Mouse (Mus musculus) forebrain, postnatal 0 days (tissue): ENCODE measurements around the gene Gm12253. TPM values are rescaled to one million over a fixed set of nuclear protein-coding genes. Genes with fewer than 3 reads are reported as not detected.

ENCODE experiments used
- ATAC-seq: fragments of 200-750 bp; cut with Nextera tagmentation; 2 replicates; pipeline ENCODE4 v1.8.0; 2017; ENCODE audit warnings: mild to moderate bottlenecking, moderate library complexity
- DNase-seq: peaks from one replicate; pipeline ENCODE4 v3.0.0-alpha.2; 2015
- H3K27ac ChIP-seq: fragments of 300-500 bp; sonication (generic); 2 replicates; pipeline ENCODE4 v1.5.1; 2014; ENCODE audit warnings: low read depth, mild to moderate bottlenecking, antibody characterized with exemption, low read length, moderate library complexity, mixed read lengths
- H3K27me3 ChIP-seq: fragments of 300-500 bp; sonication (generic); 2 replicates; pipeline ENCODE4 v1.6.1; 2014; ENCODE audit warnings: mild to moderate bottlenecking, low read length, mixed read lengths; ENCODE audit not compliant: insufficient read depth
- H3K36me3 ChIP-seq: fragments of 300-500 bp; sonication (generic); 2 replicates; pipeline ENCODE4 v1.6.1; 2014; ENCODE audit warnings: mild to moderate bottlenecking, moderate library complexity; ENCODE audit not compliant: insufficient read depth
- H3K4me1 ChIP-seq: fragments of 300-500 bp; sonication (generic); 2 replicates; pipeline ENCODE4 v1.6.1; 2014; ENCODE audit warnings: antibody characterized with exemption; ENCODE audit not compliant: insufficient read depth
- H3K4me2 ChIP-seq: fragments of 300-500 bp; sonication (generic); 2 replicates; pipeline ENCODE4 v1.6.1; 2014; ENCODE audit warnings: low read depth, mild to moderate bottlenecking, moderate library complexity
- H3K4me3 ChIP-seq: fragments of 300-500 bp; sonication (generic); 2 replicates; pipeline ENCODE4 v1.5.1; 2014; ENCODE audit warnings: low read depth, low read length, mixed read lengths
- H3K9ac ChIP-seq: fragments of 300-500 bp; sonication (generic); 2 replicates; pipeline ENCODE4 v1.6.1; 2014; ENCODE audit warnings: mild to moderate bottlenecking
- H3K9me3 ChIP-seq: fragments of 300-500 bp; sonication (generic); 2 replicates; pipeline ENCODE4 v1.6.1; 2016; ENCODE audit warnings: low read length
- CTCF ChIP-seq: sonication (generic); IDR thresholded peaks from 2 replicates; pipeline ENCODE4 v1.5.1; 2016; ENCODE audit warnings: antibody characterized with exemption, control low read depth, low read depth
- WGBS: fragments of 180-500 bp; shearing (Covaris S2); extraction: QIAGEN DNeasy Blood & Tissue Kit; methylation state at CpG from one replicate; pipeline ENCODE4 v1.1.7; 2014; 5-methylcytosine and 5-hydroxymethylcytosine counted together
- polyA plus RNA-seq: library from polyadenylated mRNA; unstranded; fragments of >200 nt; fragmentation: Nextera tagmentation; extraction: Ambion mirVana; gene quantifications from 2 replicates; pipeline ENCODE4 v1.2.1, GENCODE M21; 2015
- total RNA-seq: library from RNA; depleted of rRNA; stranded (reverse); fragments of >200 nt; gene quantifications from 2 replicates; pipeline ENCODE4 v1.2.3, GENCODE M21; 2014; rRNA removed

The Gm12253 gene
- total and polyA plus RNA-seq, 2 experiments from 2014 or later: not detected

- no peak for DNase-seq
Measured at GRCm38 (mm10) chr11:58452759-58453158, 20.4 kb downstream of the Gm12253 start, which contains the start of gene Lypd9. Gene Lypd9 (minus strand): TSS chr11:58452923.

GRCm38 (mm10) chr11:58453592-58453991 is 21.2 kb downstream of the Gm12253 start:
- no peak for ATAC-seq
- Histone ChIP-seq H3K4me1 (no peaks in the 10 kb centered on the region), H3K36me3 (no peaks in the 10 kb centered on the region), H3K4me2 (no peak overlapping the region), H3K4me3 (no peak overlapping the region), H3K9ac (no peak overlapping the region), H3K27ac (no peak overlapping the region), H3K9me3 (no peaks in the 10 kb centered on the region), H3K27me3 (no peaks in the 10 kb centered on the region)
- WGBS: 72% methylated on average over 4 of the region's 4 CpGs
- no peak for TF ChIP-seq CTCF
- no peak for DNase-seq

More at GRCm38 (mm10) chr11:58452759-58453158, 20.4 kb downstream of the Gm12253 start, which contains the start of gene Lypd9:
- Histone ChIP-seq H3K4me3 (no peak within 1 kb of the TSS), H3K36me3 (no peaks in the 10 kb centered on the region), H3K9ac (no peak within 1 kb of the TSS), H3K4me2 (no peak within 1 kb of the TSS), H3K27me3 (no peaks in the 10 kb centered on the region), H3K27ac (no peak within 1 kb of the TSS), H3K9me3 (no peaks in the 10 kb centered on the region), H3K4me1 (no peaks in the 10 kb centered on the region)
- no peak for TF ChIP-seq CTCF
- no peak for ATAC-seq
- 96% methylated on average over 9 of the region's 9 CpGs for WGBS

- TF ChIP-seq CTCF: no peak
- Histone ChIP-seq H3K9ac (no peak within 1 kb of the TSS), H3K4me3 (no peak within 1 kb of the TSS), H3K9me3 (no peaks in the 10 kb centered on the region), H3K36me3 (no peaks in the 10 kb centered on the region), H3K27ac (no peak within 1 kb of the TSS), H3K4me1 (no peaks in the 10 kb centered on the region), H3K27me3 (no peaks in the 10 kb centered on the region), H3K4me2 (no peak within 1 kb of the TSS)
- ATAC-seq (no peak), DNase-seq (no peak)
Measured at GRCm38 (mm10) chr11:58462170-58462569, 29.8 kb downstream of the Gm12253 start, which contains the start of gene Olfr30. Gene Olfr30 (minus strand): TSS chr11:58462270.

Other genes starting within 250 kb of the Gm12253 start
- gene Igtp, start 233.0 kb upstream of the Gm12253 start, total RNA-seq: 1.1 and 1.8 TPM in 2 replicates
- 1.7 and 2.6 TPM in 2 replicates for gene Igtp, start 233.0 kb upstream of the Gm12253 start, polyA plus RNA-seq
- gene Irgm2, start 232.9 kb upstream of the Gm12253 start, total RNA-seq: 1.2 and 2.3 TPM in 2 replicates
- 0.64 and 0.70 TPM in 2 replicates for gene Irgm2, start 232.9 kb upstream of the Gm12253 start, polyA plus RNA-seq
- not detected in 2 replicates for gene 4930438A08Rik, start 157.8 kb upstream of the Gm12253 start, total RNA-seq
- 0.10 TPM in 1 of 2 replicates, not detected in the other for gene 4930438A08Rik, start 157.8 kb upstream of the Gm12253 start, polyA plus RNA-seq
- 25.6 and 30.0 TPM in 2 replicates for gene Zfp692, start 125.5 kb upstream of the Gm12253 start, total RNA-seq
- 14.8 and 17.7 TPM in 2 replicates for gene Zfp692, start 125.5 kb upstream of the Gm12253 start, polyA plus RNA-seq
- gene Zfp672, start 102.2 kb upstream of the Gm12253 start, total RNA-seq: 41.5 and 41.7 TPM in 2 replicates
- 38.8 and 41.2 TPM in 2 replicates for gene Zfp672, start 102.2 kb upstream of the Gm12253 start, polyA plus RNA-seq
- gene Sh3bp5l, start 101.8 kb upstream of the Gm12253 start, total RNA-seq: 43.1 and 44.3 TPM in 2 replicates
- gene Sh3bp5l, start 101.8 kb upstream of the Gm12253 start, polyA plus RNA-seq: 35.8 and 44.9 TPM in 2 replicates
- not detected in 2 replicates for gene Lypd8, start 53.5 kb upstream of the Gm12253 start, total RNA-seq
- gene Lypd8, start 53.5 kb upstream of the Gm12253 start, polyA plus RNA-seq: 0.13 TPM in 1 of 2 replicates, not detected in the other
- not detected in 2 replicates for gene 1810065E05Rik, start 11.4 kb upstream of the Gm12253 start, total RNA-seq
- not detected in 2 replicates for gene 1810065E05Rik, start 11.4 kb upstream of the Gm12253 start, polyA plus RNA-seq
- not detected in 2 replicates for gene Lypd9, start 20.4 kb downstream of the Gm12253 start, total RNA-seq
- not detected in 2 replicates for gene Lypd9, start 20.4 kb downstream of the Gm12253 start, polyA plus RNA-seq
- gene Olfr30, start 29.7 kb downstream of the Gm12253 start, total RNA-seq: not detected in 2 replicates
- not detected in 2 replicates for gene Olfr30, start 29.7 kb downstream of the Gm12253 start, polyA plus RNA-seq
- gene Olfr332, start 60.0 kb downstream of the Gm12253 start, total RNA-seq: not detected in 2 replicates
- gene Olfr332, start 60.0 kb downstream of the Gm12253 start, polyA plus RNA-seq: 0.29 TPM in 1 of 2 replicates, not detected in the other
- gene Olfr331, start 70.0 kb downstream of the Gm12253 start, total RNA-seq: not detected in 2 replicates
- not detected in 2 replicates for gene Olfr331, start 70.0 kb downstream of the Gm12253 start, polyA plus RNA-seq
- 0.24 TPM in 1 of 2 replicates, not detected in the other for gene Olfr330, start 102.3 kb downstream of the Gm12253 start, total RNA-seq
- not detected in 2 replicates for gene Olfr330, start 102.3 kb downstream of the Gm12253 start, polyA plus RNA-seq
- gene Olfr329-ps, start 113.9 kb downstream of the Gm12253 start, total RNA-seq: not detected in 2 replicates
- not detected in 2 replicates for gene Olfr329-ps, start 113.9 kb downstream of the Gm12253 start, polyA plus RNA-seq
- gene Olfr328, start 123.1 kb downstream of the Gm12253 start, total RNA-seq: not detected in 2 replicates
- not detected in 2 replicates for gene Olfr328, start 123.1 kb downstream of the Gm12253 start, polyA plus RNA-seq
- not detected in 2 replicates for gene Olfr224, start 138.0 kb downstream of the Gm12253 start, total RNA-seq
- 0.10 TPM in 1 of 2 replicates, not detected in the other for gene Olfr224, start 138.0 kb downstream of the Gm12253 start, polyA plus RNA-seq
- gene Olfr325, start 145.2 kb downstream of the Gm12253 start, total RNA-seq: not detected in 2 replicates
- not detected in 2 replicates for gene Olfr325, start 145.2 kb downstream of the Gm12253 start, polyA plus RNA-seq
- not detected in 2 replicates for gene Olfr324, start 162.6 kb downstream of the Gm12253 start, total RNA-seq
- 0.13 TPM in 1 of 2 replicates, not detected in the other for gene Olfr324, start 162.6 kb downstream of the Gm12253 start, polyA plus RNA-seq
- not detected in 2 replicates for gene 2210407C18Rik, start 183.5 kb downstream of the Gm12253 start, total RNA-seq
- not detected in 2 replicates for gene 2210407C18Rik, start 183.5 kb downstream of the Gm12253 start, polyA plus RNA-seq
- not detected in 2 replicates for gene Olfr323, start 197.9 kb downstream of the Gm12253 start, total RNA-seq
- not detected in 2 replicates for gene Olfr323, start 197.9 kb downstream of the Gm12253 start, polyA plus RNA-seq
- 0.15 TPM in 1 of 2 replicates, not detected in the other for gene Trim58, start 207.9 kb downstream of the Gm12253 start, total RNA-seq
- 0.06 and 0.19 TPM in 2 replicates for gene Trim58, start 207.9 kb downstream of the Gm12253 start, polyA plus RNA-seq
- gene Olfr322, start 226.2 kb downstream of the Gm12253 start, total RNA-seq: not detected in 2 replicates
- not detected in 2 replicates for gene Olfr322, start 226.2 kb downstream of the Gm12253 start, polyA plus RNA-seq
- not detected in 2 replicates for gene Olfr320, start 248.5 kb downstream of the Gm12253 start, total RNA-seq
- gene Olfr320, start 248.5 kb downstream of the Gm12253 start, polyA plus RNA-seq: not detected in 2 replicates